Mouse (Mus musculus) neural tube, embryonic 12.5 days (tissue): Measurements from ENCODE around the gene Afap1. TPM values are rescaled to one million over a fixed set of nuclear protein-coding genes. Genes with fewer than 3 reads are reported as not detected.

Source experiments
- ATAC-seq: fragments of 200-750 bp; cut with Nextera tagmentation; 2 replicates; pipeline ENCODE4 v1.8.0; 2017; ENCODE audit warnings: low read depth, mild to moderate bottlenecking, moderate TSS enrichment, moderate library complexity; ENCODE audit not compliant: low FRiP score
- H3K27ac ChIP-seq: fragments of 300-500 bp; sonication (generic); 2 replicates; pipeline ENCODE4 v1.5.1; 2016
- H3K27me3 ChIP-seq: fragments of 300-500 bp; sonication (generic); replicated peaks from 2 replicates; pipeline ENCODE4 v1.6.1; 2016; ENCODE audit warnings: mild to moderate bottlenecking
- H3K36me3 ChIP-seq: fragments of 300-500 bp; sonication (generic); 2 replicates; pipeline ENCODE4 v1.6.1; 2016; ENCODE audit warnings: mild to moderate bottlenecking
- H3K4me1 ChIP-seq: fragments of 300-500 bp; sonication (generic); 2 replicates; pipeline ENCODE4 v1.6.1; 2016
- H3K4me2 ChIP-seq: fragments of 300-500 bp; sonication (generic); replicated peaks from 2 replicates; pipeline ENCODE4 v1.6.1; 2016; ENCODE audit warnings: mild to moderate bottlenecking
- H3K4me3 ChIP-seq: fragments of 300-500 bp; sonication (generic); 2 replicates; pipeline ENCODE4 v1.5.1; 2016
- H3K9ac ChIP-seq: fragments of 300-500 bp; sonication (generic); 2 replicates; pipeline ENCODE4 v1.6.1; 2016; ENCODE audit warnings: mild to moderate bottlenecking
- H3K9me3 ChIP-seq: fragments of 300-500 bp; sonication (generic); 2 replicates; pipeline ENCODE4 v1.6.1; 2016; ENCODE audit warnings: mild to moderate bottlenecking
- WGBS: fragments of 180-500 bp; shearing (Covaris S2); methylation state at CpG from one replicate; pipeline ENCODE4 v1.1.7; 2016; 5-methylcytosine and 5-hydroxymethylcytosine counted together
- polyA plus RNA-seq: library from polyadenylated mRNA; unstranded; fragments of >200 nt; fragmentation: Nextera tagmentation; extraction: Ambion mirVana; gene quantifications from 2 replicates; pipeline ENCODE4 v1.2.1, GENCODE M21; 2016

The Afap1 gene
- polyA plus RNA-seq, 1 experiment from 2014 or later, result 91.9 TPM

DNA sequence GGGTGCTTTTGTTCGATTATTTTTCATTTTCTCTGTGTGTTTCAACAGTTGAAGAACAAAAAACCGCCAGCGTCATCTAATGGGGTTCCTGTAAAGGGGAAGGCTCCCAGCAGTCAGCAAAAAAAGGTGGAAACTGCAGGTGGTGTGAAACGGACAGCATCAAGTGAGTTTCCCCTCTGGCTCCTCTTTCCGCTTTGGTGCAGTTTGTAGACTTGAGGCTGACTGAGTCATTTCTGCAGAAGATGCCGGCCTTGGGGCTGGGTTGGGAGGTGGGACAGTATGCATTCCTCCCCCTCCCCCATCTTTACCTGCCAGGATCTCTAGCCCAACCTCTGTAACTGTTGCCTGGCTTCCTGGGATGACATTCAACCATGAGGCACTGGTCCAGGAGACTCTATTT lies 96.4 kb downstream of the Afap1 start:
- H3K4me1 ChIP-seq, result no peaks in the 10 kb centered on the region
- no peak overlapping the region for H3K27ac ChIP-seq
- H3K36me3 ChIP-seq, result peaks cover 84% of the 10 kb centered on the region
- H3K27me3 ChIP-seq, result no peaks in the 10 kb centered on the region
- no peaks in the 10 kb centered on the region for H3K9me3 ChIP-seq
- no peak overlapping the region for H3K4me3 ChIP-seq
- no peak overlapping the region for H3K9ac ChIP-seq
- ATAC-seq, result no peak
- WGBS, result 80% methylated on average over 6 of the region's 6 CpGs
- H3K4me2 ChIP-seq, result no peak overlapping the region

DNA sequence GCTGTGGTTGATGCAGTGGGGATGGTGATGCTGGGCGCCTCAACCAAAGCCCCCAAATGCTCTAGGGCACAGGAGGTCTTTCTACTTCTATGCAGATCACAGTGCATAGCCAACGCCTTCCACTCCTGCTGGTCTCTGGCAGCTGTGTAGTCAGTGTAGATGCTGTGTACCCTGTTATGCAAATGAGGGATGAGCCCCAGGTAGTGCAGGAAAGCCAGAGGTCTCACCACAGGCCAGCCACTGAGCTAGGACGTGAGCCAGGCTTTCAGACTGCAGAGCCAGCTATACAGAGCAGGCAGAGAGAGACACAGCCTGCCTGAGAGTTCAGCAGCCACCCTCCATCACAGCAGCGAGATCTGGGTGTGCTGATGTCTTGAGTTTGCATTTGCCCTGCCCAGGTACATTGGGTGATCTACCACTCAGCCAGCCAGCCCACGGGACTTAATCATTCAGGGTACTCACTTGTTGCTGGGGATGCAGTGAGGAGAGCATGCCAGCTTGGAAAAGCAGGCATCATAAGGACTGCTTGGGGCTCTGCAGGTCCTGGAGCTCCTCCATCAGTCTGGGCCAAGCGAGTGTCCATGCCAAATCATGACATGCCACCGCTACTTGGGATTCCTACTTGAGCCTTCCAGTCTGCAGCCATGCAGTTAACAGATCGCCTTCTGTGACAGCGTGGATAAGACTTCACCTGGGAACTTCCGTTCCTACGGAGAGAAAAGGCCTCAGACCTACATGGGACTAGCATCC lies 97.0 kb downstream of the Afap1 start:
- WGBS, result 79% methylated on average over 11 of the region's 11 CpGs
- Histone ChIP-seq H3K27ac (no peak overlapping the region), H3K9ac (no peak overlapping the region), H3K36me3 (peaks cover 82% of the 10 kb centered on the region), H3K4me2 (no peak overlapping the region), H3K27me3 (no peaks in the 10 kb centered on the region), H3K4me1 (no peaks in the 10 kb centered on the region), H3K9me3 (no peaks in the 10 kb centered on the region), H3K4me3 (no peak overlapping the region)
- ATAC-seq, result no peak

DNA sequence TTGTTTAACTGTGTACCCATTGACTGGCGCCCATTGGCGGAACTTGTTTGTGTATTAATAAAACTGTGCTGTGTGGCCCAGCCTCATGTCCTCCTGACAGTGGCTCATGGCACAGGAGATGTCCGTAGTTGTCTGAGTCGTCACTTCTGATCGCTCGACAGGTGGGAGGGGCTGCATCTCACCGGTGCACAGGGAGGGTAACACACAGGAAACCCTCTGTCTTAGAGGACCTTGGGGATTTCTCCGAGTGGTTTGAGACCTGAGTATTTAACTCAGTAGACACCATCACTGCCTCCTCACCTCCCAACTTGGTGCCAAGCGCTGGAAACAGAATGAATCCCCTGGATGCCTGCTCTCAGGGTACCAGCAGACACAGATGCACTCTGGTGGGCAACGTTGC lies 110.7 kb downstream of the Afap1 start:
- Histone ChIP-seq H3K4me2 (no peak overlapping the region), H3K27me3 (no peaks in the 10 kb centered on the region), H3K9ac (no peak overlapping the region), H3K9me3 (no peaks in the 10 kb centered on the region), H3K36me3 (peaks cover 45% of the 10 kb centered on the region), H3K27ac (no peak overlapping the region), H3K4me1 (no peaks in the 10 kb centered on the region), H3K4me3 (no peak overlapping the region)
- ATAC-seq, result no peak
- 91% methylated on average over 10 of the region's 10 CpGs for WGBS

DNA sequence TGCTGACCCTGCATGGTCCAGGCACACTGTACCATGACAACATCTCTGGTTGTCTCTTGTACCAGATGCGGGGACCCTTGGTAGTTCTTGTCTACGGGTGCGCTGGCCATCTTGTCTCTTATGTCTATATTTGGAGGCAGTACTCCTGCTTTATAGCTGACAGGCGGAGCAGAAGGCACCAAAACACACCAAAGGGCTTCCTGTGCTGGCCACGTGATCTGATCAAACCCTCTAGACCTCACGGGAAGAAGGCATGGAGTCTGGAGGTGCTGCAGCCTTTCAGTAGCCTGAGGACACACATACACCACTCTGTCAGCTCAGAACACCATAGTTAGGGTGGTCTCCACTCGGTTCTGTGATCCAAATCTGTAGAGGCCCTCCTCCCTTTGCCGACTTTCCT lies 113.0 kb downstream of the Afap1 start:
- 89% methylated on average over 8 of the region's 8 CpGs for WGBS
- H3K27me3 ChIP-seq, result no peaks in the 10 kb centered on the region
- ATAC-seq, result no peak
- H3K9ac ChIP-seq, result no peak overlapping the region
- peaks cover 23% of the 10 kb centered on the region for H3K36me3 ChIP-seq
- H3K4me3 ChIP-seq, result no peak overlapping the region
- H3K27ac ChIP-seq, result no peak overlapping the region
- H3K9me3 ChIP-seq, result no peaks in the 10 kb centered on the region
- H3K4me2 ChIP-seq, result no peak overlapping the region
- no peaks in the 10 kb centered on the region for H3K4me1 ChIP-seq

DNA sequence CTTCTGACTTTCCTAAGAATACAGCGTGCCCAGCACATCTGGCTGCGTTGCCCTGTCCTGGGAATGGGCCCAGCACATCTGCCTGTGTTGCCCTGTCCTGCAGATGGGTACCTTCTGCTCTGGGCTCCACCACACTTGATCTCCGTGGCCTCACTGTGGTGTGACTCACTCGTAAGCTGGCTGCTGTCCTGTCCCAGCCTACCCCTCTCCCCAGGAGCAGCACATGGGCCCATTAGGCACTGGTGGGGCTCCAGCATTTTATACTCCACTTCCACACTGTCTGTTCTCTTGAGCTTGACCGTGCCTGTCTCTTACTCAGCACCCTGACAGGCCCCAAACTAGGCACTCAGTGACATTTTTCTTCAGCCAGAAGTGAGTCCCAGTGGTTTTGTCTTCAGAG lies 113.5 kb downstream of the Afap1 start:
- Histone ChIP-seq H3K4me1 (no peaks in the 10 kb centered on the region), H3K4me3 (no peak overlapping the region), H3K9ac (no peak overlapping the region), H3K9me3 (no peaks in the 10 kb centered on the region), H3K27ac (no peak overlapping the region), H3K4me2 (no peak overlapping the region), H3K27me3 (no peaks in the 10 kb centered on the region), H3K36me3 (peaks cover 18% of the 10 kb centered on the region)
- 76% methylated on average over 5 of the region's 5 CpGs for WGBS
- ATAC-seq, result no peak

DNA sequence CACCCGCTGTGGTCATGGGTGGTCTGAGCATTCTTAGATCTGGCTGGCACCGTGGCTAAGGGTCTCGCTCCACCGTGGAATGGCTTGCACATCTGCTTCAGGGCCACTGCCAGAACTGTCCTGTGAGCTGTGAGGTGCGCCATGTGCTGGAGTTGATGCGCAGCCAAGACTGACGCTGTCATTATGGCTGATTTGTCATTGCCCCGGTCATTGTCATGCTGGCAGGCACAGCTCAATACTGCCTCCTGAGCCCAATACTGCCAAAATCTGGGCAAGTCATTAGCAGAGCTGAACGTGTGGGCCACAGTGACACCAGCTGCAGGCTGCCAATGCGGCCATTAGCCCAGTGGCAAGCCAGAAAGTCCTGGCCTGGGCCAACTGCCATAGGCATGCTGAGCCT lies 114.5 kb downstream of the Afap1 start:
- 77% methylated on average over 10 of the region's 10 CpGs for WGBS
- no peak overlapping the region for H3K9ac ChIP-seq
- peaks cover 9% of the 10 kb centered on the region for H3K36me3 ChIP-seq
- no peak overlapping the region for H3K4me2 ChIP-seq
- no peak overlapping the region for H3K27ac ChIP-seq
- no peak overlapping the region for H3K4me3 ChIP-seq
- no peaks in the 10 kb centered on the region for H3K27me3 ChIP-seq
- H3K4me1 ChIP-seq, result no peaks in the 10 kb centered on the region
- no peaks in the 10 kb centered on the region for H3K9me3 ChIP-seq
- no peak; the same call in 1 of the 2 replicates for ATAC-seq

DNA sequence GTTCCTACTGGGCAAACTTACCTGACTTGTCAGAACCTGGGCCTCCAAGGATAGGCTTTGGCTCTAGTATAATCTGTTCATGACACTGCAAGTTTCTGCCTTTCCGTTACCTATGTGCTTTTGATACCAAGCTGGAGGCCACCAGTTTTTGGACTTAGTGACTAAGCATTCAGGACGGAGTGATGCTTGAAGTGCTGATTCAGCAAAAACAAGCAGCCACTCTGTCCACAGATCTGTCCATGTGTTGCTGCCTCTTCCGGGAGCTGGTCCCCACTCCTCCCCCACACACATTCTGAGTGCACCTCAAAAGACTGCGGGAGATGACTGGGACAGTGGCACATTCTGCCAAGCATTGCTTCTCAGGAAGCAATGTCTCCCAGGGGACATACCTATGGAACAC lies 116.3 kb downstream of the Afap1 start:
- ATAC-seq, result no peak
- Histone ChIP-seq H3K4me2 (no peak overlapping the region), H3K9me3 (no peaks in the 10 kb centered on the region), H3K9ac (no peak overlapping the region), H3K36me3 (no peaks in the 10 kb centered on the region), H3K27ac (no peak overlapping the region), H3K27me3 (no peaks in the 10 kb centered on the region), H3K4me1 (no peaks in the 10 kb centered on the region), H3K4me3 (no peak overlapping the region)
- 83% methylated on average over 4 of the region's 4 CpGs for WGBS

DNA sequence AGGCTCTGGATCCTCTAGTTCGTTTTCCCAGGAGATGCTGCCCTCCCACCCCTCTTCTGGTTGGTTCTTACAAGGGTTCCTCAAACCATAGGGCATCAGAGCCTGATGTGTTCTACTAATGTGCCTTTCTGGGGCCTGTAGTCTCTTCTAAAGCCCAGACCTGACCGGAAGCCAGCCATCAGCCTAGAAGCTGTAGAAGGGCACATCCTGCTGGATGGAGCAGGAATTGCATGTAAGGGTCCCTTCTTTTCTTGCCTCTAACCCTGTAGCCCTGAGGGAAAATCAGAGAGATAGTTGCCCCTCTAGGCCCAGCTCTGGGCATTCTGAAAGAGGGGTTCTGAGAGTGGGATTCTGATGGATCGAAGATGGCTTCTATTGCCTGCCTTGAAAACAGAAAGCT lies 125.2 kb downstream of the Afap1 start:
- ATAC-seq, result no peak
- Histone ChIP-seq H3K4me1 (no peaks in the 10 kb centered on the region), H3K27ac (no peak overlapping the region), H3K4me2 (no peak overlapping the region), H3K27me3 (no peaks in the 10 kb centered on the region), H3K9ac (no peak overlapping the region), H3K4me3 (no peak overlapping the region), H3K36me3 (no peaks in the 10 kb centered on the region), H3K9me3 (no peaks in the 10 kb centered on the region)
- WGBS, result 85% methylated on average over 3 of the region's 3 CpGs

DNA sequence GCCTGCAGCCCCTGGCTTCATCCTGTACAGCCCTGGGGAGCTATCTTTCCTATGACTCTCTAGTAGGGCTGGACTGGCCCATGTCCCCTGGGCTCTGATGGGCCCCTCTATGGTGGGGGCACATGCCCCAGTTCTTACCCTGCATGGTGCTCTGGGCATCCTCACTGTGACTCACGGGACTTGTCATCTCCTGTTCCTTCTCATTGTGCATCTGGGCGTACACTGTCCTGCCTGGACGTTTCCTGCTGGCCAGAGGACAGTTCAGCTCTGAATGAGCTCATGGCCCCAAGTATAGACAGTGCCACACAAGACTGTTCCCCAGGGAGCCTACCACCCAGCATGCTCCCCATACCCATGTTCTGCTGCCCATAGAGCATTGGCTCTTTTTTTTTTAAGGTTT lies 128.0 kb downstream of the Afap1 start:
- 79% methylated on average over 3 of the region's 3 CpGs for whole genome bisulfite sequencing
- no peaks in the 10 kb centered on the region for H3K27me3 ChIP-seq
- no peaks in the 10 kb centered on the region for H3K4me1 ChIP-seq
- H3K4me2 ChIP-seq, result no peak overlapping the region
- ATAC-seq, result no peak
- no peak overlapping the region for H3K4me3 ChIP-seq
- H3K9ac ChIP-seq, result no peak overlapping the region
- no peak overlapping the region for H3K27ac ChIP-seq
- H3K36me3 ChIP-seq, result no peaks in the 10 kb centered on the region
- H3K9me3 ChIP-seq, result no peaks in the 10 kb centered on the region

DNA sequence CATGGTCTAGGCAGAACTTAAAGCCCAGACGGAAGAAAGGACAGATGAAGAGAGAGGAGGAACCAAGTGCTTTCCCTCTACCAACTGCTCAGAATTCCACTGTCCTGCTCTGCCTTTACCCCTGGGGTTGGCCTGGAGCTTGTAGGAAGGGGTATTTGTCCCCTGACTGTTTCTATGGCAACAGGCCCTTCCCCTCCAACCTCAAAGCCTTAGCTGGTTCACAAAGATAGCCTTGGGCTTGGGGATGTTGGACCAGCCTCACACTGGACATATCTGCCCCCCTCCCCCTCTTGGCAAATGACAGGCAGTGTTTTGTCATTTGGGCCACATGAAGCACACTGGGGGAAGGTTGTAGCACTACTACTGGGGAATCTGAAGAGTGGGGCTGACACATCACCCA lies 129.2 kb downstream of the Afap1 start:
- Histone ChIP-seq H3K4me1 (no peaks in the 10 kb centered on the region), H3K36me3 (no peaks in the 10 kb centered on the region), H3K27me3 (no peaks in the 10 kb centered on the region), H3K9me3 (no peaks in the 10 kb centered on the region), H3K4me3 (no peak overlapping the region), H3K4me2 (no peak overlapping the region), H3K27ac (no peak overlapping the region), H3K9ac (no peak overlapping the region)
- WGBS, result 95% methylated on average over 1 of the region's 1 CpGs
- ATAC-seq, result no peak

DNA sequence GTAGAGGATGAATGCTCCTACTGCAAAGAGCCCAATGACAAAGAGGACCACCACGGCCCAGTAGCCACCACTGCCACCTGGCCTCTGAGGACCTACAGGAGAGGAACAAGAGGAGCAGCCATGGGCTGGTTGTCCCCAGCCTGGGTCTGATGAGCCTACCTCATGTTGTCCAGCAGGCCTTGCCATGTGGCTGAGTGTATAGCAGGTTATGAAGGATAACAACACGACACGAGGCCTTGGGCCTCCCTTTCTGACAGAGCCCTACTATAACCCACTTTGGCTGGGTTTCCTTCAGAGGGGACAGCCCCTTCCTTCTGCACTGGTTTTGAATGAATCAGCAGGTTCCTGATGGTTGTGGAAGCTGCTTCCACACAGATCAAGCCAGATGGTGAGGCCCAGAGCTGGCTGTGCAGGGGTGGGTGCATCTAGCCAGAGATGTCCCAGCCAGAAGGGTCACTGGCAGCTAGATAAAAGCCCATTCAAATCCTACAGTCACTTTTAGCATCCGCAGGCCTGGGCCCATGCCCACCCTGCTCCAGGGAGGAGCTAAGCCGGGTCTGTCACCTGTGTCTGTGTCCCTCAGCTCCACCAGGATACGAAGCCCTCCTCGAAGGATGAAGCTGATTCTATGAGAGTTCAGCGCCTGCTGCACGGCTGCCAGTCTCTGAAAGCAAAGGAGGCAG lies 131.0 kb downstream of the Afap1 start:
- no peak overlapping the region for H3K4me3 ChIP-seq
- H3K9me3 ChIP-seq, result no peaks in the 10 kb centered on the region
- no peaks in the 10 kb centered on the region for H3K4me1 ChIP-seq
- ATAC-seq, result no peak
- WGBS, result 91% methylated on average over 9 of the region's 9 CpGs
- no peak overlapping the region for H3K9ac ChIP-seq
- no peak overlapping the region for H3K27ac ChIP-seq
- no peaks in the 10 kb centered on the region for H3K27me3 ChIP-seq
- H3K4me2 ChIP-seq, result no peak overlapping the region
- H3K36me3 ChIP-seq, result no peaks in the 10 kb centered on the region

DNA sequence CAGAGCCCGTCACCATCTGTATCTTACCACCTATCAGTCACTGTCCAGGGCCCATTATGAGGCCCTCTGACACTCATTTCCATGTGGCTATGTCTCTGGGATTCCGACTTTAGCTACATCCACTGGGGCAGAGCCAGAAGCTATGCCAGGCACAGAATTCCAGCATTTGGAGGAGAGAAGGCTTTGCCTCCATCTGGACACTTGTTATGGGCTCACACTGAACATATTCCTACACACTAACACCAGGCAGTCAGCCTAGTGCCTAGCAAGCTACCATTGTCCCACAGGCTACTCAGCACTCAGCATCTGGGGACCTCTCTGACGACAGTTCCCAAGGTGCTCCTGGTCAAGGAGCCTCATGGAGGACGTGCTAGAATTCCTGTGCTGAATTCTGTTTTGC lies 132.0 kb downstream of the Afap1 start:
- H3K9me3 ChIP-seq, result no peaks in the 10 kb centered on the region
- H3K27me3 ChIP-seq, result no peaks in the 10 kb centered on the region
- no peaks in the 10 kb centered on the region for H3K4me1 ChIP-seq
- no peak for ATAC-seq
- 86% methylated on average over 4 of the region's 4 CpGs for WGBS
- no peak overlapping the region for H3K4me2 ChIP-seq
- H3K36me3 ChIP-seq, result no peaks in the 10 kb centered on the region
- H3K4me3 ChIP-seq, result no peak overlapping the region
- no peak overlapping the region for H3K9ac ChIP-seq
- H3K27ac ChIP-seq, result no peak overlapping the region
